Mouse (Mus musculus) liver, postnatal 0 days (tissue): ENCODE results near the gene Dnlz.

ENCODE experiments used
- CTCF ChIP-seq: sonication (generic); IDR thresholded peaks from 2 replicates; pipeline ENCODE4 v1.5.1; 2016; ENCODE audit warnings: antibody characterized with exemption, low read depth
- EP300 ChIP-seq: IDR thresholded peaks from 2 replicates; pipeline ENCODE4 v1.6.1; 2016; ENCODE audit warnings: antibody characterized with exemption, low read depth, mild to moderate bottlenecking

- TF ChIP-seq CTCF (no peak), EP300 (no peak)
These were observed 37.3 kb upstream of the Dnlz start, which contains the start of the genes Entr1 and Pmpca for GRCm38 (mm10) chr2:26389154-26389690.
